Mouse (Mus musculus): ENCODE measurements around the gene Mgarp. TPM values are rescaled to one million over a fixed set of nuclear protein-coding genes. Genes with fewer than 3 reads are reported as not detected.
A peak's percentile ranks its signal among the peaks of the same experiment; 100 is the strongest.
"Not testable (repeated sequence)": the region's sequence is repeated elsewhere in the genome, so short reads cannot be mapped to it uniquely, and the experiment has no call there.

The Mgarp gene
- total RNA-seq, 2 experiments from 2014 or later, result not detected

GRCm38 (mm10) chr3:51398667-51399066 is 2.1 kb upstream of the Mgarp start:
- ATAC-seq (ENCODE audit: poor library complexity, severe bottlenecking), result no peak

DNA sequence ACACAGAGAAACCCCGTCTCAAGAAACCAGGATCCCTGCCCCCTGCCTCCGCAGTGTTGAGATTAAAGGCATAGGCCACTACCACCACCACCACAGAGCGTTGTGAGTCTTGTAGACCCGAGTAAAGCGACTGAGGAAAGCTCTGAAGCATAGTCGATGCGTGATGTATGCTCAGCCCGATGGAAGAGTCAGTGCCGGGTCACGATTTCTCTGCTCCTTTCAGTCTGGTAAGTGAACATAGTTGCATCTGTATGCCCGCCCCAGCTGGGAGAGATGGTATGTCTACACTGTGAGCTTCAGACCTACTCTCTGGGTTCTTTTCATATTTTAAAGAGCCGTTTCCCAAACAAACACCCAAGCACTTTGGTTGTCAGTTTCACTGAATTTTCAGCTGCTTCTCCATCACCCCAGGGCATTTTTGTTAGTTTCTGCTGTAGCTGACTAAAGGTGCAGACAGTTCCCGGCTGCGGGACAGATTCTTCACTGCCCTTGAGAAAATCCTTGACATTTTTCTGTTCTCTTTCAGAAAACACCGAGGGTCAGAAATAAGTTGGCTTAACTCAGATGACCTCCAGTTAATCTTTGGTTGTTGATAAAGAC is 1.3 kb upstream of the Mgarp start:
- ATAC-seq (ENCODE audit: poor library complexity, severe bottlenecking), result no peak

DNA sequence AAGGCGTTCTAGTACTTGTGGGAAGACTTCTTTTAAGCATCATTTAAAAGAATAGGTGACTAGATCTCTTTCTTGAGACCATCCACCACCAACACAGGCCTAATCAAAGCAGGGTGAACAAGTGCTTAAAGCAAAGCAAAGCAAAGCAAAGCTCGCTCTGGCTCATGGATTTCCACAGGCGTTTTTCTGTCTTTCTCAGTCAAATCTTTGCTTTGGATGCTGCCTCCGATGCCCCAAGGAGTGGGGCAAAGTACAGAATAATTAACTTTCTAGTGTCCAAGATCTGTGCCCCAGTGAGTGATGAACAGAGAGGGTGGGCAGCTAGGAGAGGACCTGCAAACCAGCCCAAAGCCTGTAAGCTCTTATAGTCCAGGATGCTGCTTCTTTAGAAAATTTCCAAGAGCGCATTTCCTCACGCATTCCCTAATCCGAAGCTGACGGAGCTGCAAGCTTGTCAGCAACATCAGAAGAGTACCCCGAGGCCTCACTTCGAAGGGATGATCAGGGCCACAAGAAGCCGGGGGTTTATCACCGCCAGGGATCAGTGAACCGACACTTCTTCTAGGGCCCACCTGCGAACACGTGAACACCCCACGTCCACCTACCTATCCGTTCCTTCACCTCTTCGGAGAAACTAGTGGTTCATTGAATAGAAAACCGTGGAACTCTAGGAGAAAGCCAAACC is 935 bp downstream of the Mgarp start:
- ATAC-seq (ENCODE audit: poor library complexity, severe bottlenecking), result no peak

DNA sequence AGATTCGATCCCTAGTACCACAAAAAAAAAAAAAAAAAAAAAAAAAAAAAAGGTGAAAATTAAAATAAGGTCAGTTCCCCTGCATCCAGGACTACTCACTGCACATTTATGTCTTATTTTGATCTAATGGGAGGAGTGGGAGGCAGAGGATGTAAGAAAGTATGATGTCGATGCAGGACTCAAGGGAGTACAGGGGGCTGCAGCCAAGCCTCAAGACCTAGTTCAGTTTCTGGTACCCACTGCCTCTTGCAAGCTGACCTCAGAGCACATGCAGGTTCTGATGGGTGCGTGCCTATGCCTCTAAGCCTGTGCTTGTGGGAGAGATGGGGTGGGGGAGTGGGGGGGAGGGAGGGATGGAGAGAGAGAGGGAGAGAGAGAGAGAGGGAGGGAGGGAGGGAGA is 1.7 kb downstream of the Mgarp start:
- ATAC-seq (ENCODE audit: poor library complexity, severe bottlenecking), result no peak

DNA sequence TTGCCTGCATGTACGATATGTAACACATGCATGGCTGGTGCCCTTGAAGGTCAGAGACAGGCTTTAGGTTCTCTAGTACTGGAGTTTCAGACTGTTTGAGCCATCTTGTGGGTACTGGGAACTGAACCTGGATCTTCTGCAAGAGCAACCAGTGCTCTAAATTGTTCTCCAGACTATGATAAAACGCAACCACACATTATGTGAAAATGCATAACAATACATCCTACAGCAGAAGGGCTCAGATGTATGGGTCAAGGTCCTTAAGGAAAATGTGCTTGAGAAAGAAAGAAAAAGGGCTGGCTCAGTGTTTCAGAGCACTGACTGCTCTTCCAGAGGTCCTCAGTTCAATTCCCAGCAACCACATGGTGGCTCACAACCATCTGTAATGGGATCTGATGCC is 2.9 kb downstream of the Mgarp start:
- no peak for ATAC-seq (ENCODE audit: poor library complexity, severe bottlenecking)

DNA sequence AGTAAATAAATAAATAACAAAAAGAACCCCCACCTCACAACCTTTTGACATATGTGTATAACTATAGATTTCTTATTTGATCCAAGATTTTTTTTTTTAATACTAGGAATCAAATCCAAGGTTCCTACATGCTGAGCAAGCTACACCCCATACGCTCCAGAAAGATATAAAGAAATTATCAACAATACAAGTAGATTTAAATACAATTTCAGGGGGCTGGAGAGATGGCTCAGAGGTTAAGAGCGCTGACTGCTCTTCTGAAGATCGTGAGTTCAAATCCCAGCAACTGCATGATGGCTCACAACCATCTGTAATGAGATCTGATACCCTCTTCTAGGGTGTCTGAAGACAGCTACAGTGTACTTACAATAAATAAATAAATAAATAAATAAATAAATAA is 3.5 kb downstream of the Mgarp start:
- ATAC-seq (ENCODE audit: poor library complexity, severe bottlenecking), result not testable (repeated sequence)

- ATAC-seq (ENCODE audit: poor library complexity, severe bottlenecking), result no peak
These were observed 4.9 kb downstream of the Mgarp start for GRCm38 (mm10) chr3:51391591-51391990.

- ATAC-seq (ENCODE audit: poor library complexity, severe bottlenecking), result no peak
These were observed 5.4 kb downstream of the Mgarp start for GRCm38 (mm10) chr3:51391095-51391494.

DNA sequence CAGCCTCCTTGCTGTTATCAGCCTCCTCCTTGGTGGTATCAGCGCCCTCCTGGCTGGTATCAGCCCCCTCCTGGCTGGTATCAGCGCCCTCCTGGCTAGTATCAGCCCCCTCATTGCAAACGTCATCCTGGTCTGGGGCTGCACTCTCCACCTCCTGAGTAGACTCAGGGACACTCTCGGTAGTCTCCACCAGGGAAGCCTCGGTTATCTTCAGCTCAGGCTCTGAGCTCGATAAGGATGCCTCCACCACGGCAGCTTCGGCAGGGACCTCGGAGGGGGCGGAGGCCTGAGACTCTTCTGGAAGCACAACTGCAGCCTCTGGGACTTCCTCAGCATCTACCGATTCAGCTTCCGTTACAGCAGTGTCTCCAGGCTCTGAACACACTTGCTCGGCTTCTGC is 7.6 kb downstream of the Mgarp start:
- ATAC-seq (ENCODE audit: poor library complexity, severe bottlenecking), result peak; percentile 49

GRCm38 (mm10) chr3:51387868-51388381 is 8.6 kb downstream of the Mgarp start:
- ATAC-seq (ENCODE audit: poor library complexity, severe bottlenecking), result no peak

- no peak for ATAC-seq (ENCODE audit: poor library complexity, severe bottlenecking)
These were observed 9.4 kb downstream of the Mgarp start for GRCm38 (mm10) chr3:51387134-51387451.

DNA sequence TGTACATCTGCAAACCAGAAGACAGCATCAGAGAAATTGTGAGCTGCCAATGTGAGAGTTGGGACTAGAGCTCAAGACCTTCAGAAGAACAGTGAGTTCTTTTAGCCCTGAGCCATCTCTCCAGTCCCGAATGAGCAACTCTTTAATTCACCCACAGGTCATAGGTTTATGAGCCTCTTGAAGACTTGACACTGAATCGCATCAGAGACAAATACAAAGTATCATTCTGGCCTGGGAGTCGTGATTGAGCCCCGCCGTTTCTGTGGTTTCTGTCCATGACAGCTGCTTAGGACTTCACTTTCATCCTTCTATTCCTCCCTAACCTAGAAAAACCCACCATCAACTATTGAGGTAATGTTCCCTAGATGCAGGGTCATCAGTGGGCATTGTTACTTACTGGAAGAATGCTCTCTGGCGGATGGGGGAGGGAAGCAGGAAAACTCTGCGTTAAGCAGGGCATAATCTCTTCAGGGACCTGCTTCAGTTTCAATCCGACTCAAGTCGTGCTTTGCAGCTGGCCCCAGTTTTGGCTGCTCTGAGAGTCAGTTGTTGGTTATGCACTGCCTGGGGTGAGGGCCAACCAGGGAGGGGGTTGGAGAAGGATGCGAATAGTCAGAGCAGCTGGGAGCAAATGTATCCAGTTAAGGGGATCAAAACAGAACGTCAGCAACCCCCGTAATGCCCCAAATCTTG is 10.0 kb downstream of the Mgarp start:
- ATAC-seq (ENCODE audit: poor library complexity, severe bottlenecking), result no peak

DNA sequence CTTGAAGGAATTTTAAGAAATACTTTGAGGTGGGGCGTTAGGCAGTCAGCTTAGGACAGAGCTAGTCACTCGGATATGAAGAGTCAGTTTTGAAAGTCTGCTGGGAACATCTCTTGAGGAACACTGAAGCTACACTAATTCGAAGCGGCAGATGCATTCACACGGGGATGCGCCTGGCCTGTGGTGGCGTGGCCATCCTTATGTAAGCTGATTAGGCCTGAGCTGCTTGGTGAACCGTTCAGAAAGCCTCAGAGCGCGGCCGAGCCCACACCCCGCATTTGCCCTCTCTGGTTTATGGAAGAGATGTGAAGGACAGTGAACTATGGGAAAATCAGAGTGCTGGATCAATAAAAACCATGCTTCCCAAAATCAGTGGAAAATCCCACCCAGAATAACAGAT is 13.1 kb downstream of the Mgarp start:
- no peak for ATAC-seq (ENCODE audit: poor library complexity, severe bottlenecking)

GRCm38 (mm10) chr3:51380660-51381014 is 15.9 kb downstream of the Mgarp start:
- ATAC-seq (ENCODE audit: poor library complexity, severe bottlenecking), result no peak

- ATAC-seq (ENCODE audit: poor library complexity, severe bottlenecking), result no peak
These were observed 16.5 kb downstream of the Mgarp start for GRCm38 (mm10) chr3:51379786-51380659.

DNA sequence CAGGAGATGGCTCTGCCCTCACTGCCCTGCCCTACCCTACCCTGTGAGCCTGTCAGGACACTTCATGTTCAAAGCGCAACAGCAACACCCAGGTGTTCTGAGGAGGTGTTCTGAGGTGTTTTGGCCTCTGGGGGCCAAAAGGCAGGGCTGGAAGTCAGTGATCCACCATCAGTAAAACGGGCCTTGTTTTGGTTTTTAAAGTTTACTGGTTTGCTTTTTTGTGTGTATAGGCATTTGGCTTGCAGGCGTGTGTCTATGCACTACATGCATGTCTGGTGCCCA is 17.9 kb downstream of the Mgarp start:
- no peak for ATAC-seq (ENCODE audit: poor library complexity, severe bottlenecking)

DNA sequence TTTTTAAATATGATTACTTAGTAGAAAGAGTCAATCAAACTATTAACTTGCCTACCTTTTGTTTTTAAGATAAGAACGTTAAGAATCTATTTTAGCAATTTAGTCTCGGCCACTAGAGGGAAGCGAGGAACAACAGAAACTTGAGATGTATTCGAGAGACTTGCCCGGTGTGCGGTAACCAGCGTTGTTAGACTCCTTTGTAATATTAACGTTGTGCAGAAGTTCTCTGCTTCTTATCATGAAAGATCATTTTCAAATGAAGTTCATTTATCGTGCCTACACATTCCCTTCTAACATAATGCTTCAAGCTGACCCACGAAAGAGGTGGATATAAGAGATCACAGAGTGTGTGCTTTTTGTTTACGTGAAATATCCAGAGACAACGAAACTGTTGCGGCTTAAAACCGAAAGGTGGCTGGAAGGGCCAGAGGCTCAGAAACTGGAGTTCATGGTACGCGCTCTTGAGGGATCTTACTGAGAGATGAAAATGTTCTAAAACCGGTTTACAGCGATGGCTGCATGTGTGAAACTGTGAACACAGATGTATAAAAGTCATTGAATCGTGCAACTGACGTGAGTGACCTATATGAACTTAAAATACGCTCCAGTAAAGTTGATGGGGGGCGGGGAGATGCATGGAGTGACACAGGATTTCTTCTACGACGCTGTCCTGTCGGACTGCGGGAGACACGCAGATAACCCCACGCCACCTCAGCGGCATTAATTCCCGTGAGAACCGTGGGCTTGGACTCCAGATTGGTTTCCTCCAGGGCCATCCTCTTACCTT is 18.5 kb downstream of the Mgarp start:
- ATAC-seq (ENCODE audit: poor library complexity, severe bottlenecking), result peak; percentile 77

- peak; percentile 62 for ATAC-seq (ENCODE audit: poor library complexity, severe bottlenecking)
These were observed 21.0 kb downstream of the Mgarp start for GRCm38 (mm10) chr3:51375307-51376265.

- no peak for ATAC-seq (ENCODE audit: poor library complexity, severe bottlenecking)
These were observed 23.0 kb downstream of the Mgarp start for GRCm38 (mm10) chr3:51373544-51373943.

- ATAC-seq (ENCODE audit: poor library complexity, severe bottlenecking), result no peak
These were observed 23.7 kb downstream of the Mgarp start for GRCm38 (mm10) chr3:51372883-51373282.

Measured in megakaryocyte, adult 5-6 weeks (primary cell).